Mouse (Mus musculus) midbrain, embryonic 15.5 days (tissue): Measurements from ENCODE around the gene 2310022A10Rik. TPM values are rescaled to one million over a fixed set of nuclear protein-coding genes. Genes with fewer than 3 reads are reported as not detected.
"Not testable (repeated sequence)": the region's sequence is repeated elsewhere in the genome, so short reads cannot be mapped to it uniquely, and the experiment has no call there.

Source experiments
- ATAC-seq: fragments of 200-750 bp; cut with Nextera tagmentation; replicated peaks from 2 replicates; pipeline ENCODE4 v1.8.0; 2017; ENCODE audit warnings: moderate TSS enrichment
- H3K27ac ChIP-seq: fragments of 300-500 bp; sonication (generic); 2 replicates; pipeline ENCODE4 v1.5.1; 2015; ENCODE audit warnings: mild to moderate bottlenecking, inconsistent platforms
- H3K27me3 ChIP-seq: fragments of 300-500 bp; sonication (generic); replicated peaks from 2 replicates; pipeline ENCODE4 v1.6.1; 2015; ENCODE audit warnings: inconsistent platforms
- H3K36me3 ChIP-seq: fragments of 300-500 bp; sonication (generic); replicated peaks from 2 replicates; pipeline ENCODE4 v1.6.1; 2015; ENCODE audit warnings: inconsistent platforms
- H3K4me1 ChIP-seq: fragments of 300-500 bp; sonication (generic); 2 replicates; pipeline ENCODE4 v1.6.1; 2015; ENCODE audit warnings: inconsistent platforms
- H3K4me2 ChIP-seq: fragments of 300-500 bp; sonication (generic); 2 replicates; pipeline ENCODE4 v1.6.1; 2015; ENCODE audit warnings: inconsistent platforms, mild to moderate bottlenecking, moderate library complexity
- H3K4me3 ChIP-seq: fragments of 300-500 bp; sonication (generic); 2 replicates; pipeline ENCODE4 v1.5.1; 2015; ENCODE audit warnings: mild to moderate bottlenecking, inconsistent platforms
- H3K9ac ChIP-seq: fragments of 300-500 bp; sonication (generic); 2 replicates; pipeline ENCODE4 v1.6.1; 2015; ENCODE audit warnings: mild to moderate bottlenecking, inconsistent platforms
- H3K9me3 ChIP-seq: fragments of 300-500 bp; sonication (generic); 2 replicates; pipeline ENCODE4 v1.6.1; 2016; ENCODE audit warnings: inconsistent platforms
- WGBS: fragments of 180-500 bp; shearing (Covaris S2); methylation state at CpG from one replicate; pipeline ENCODE4 v1.1.7; 2015; ENCODE audit warnings: mixed read lengths; 5-methylcytosine and 5-hydroxymethylcytosine counted together
- polyA plus RNA-seq: library from polyadenylated mRNA; unstranded; fragments of >200 nt; fragmentation: Nextera tagmentation; extraction: Ambion mirVana; gene quantifications from 2 replicates; pipeline ENCODE4 v1.2.1, GENCODE M21; 2015

2310022A10Rik gene
- polyA plus RNA-seq, 1 experiment from 2014 or later = 40.5 TPM

DNA sequence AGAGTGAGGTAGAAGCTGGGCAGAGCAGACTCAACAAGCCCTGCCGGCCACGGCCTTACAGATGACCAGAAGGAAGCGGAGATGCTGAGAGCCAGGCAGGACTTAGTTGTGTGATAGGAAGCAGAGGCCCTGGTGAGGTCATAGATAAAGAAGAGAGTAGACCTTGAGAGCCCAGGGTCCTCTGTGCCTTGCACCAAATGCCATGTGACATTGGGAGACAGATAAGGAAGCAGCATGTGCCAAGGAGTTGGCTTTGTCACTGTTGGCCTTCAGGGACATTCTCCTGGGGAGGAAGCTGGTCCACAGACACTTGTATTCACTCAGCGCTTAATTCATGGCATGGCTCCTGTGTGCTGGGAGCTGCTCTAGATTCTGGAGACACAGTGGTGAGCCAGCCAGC, 56.3 kb downstream of the 2310022A10Rik start:
- H3K9ac ChIP-seq = no peak overlapping the region
- ATAC-seq = no peak
- H3K36me3 ChIP-seq = 0 out of 2 replicates have a peak, but pooled peaks cover 4% of the 10 kb centered on the region
- H3K4me3 ChIP-seq = no peak overlapping the region
- H3K4me2 ChIP-seq = no peak overlapping the region
- no peak overlapping the region for H3K27ac ChIP-seq
- no peaks in the 10 kb centered on the region for H3K27me3 ChIP-seq
- WGBS = 96% methylated on average over 4 of the region's 4 CpGs
- peaks cover 28% of the 10 kb centered on the region for H3K4me1 ChIP-seq
- H3K9me3 ChIP-seq = no peaks in the 10 kb centered on the region

DNA sequence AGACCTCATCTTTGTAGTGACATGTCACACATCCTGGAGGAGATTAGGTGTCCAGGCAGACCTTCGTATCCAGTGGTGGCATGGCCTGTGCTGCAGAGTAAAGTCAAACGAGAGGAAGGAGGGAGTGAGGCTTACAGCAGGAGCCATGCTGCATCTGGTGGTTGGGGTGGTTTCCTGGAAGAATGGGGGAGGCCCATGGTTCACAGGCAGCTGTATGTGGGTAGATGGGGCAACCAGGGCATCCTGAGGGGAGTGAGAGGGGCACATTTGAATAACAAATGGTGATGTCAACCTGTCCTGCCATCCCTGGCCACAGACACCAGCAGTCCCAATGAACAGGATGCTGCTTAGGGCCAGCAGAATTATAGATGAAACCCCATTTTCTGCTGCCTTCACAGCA, 56.7 kb downstream of the 2310022A10Rik start:
- no peak overlapping the region for H3K27ac ChIP-seq
- no peak for ATAC-seq
- WGBS = 86% methylated on average over 2 of the region's 2 CpGs
- H3K9me3 ChIP-seq = no peaks in the 10 kb centered on the region
- peaks cover 28% of the 10 kb centered on the region for H3K4me1 ChIP-seq
- no peaks in the 10 kb centered on the region for H3K27me3 ChIP-seq
- no peak overlapping the region for H3K4me3 ChIP-seq
- no peak overlapping the region for H3K4me2 ChIP-seq
- no peak overlapping the region for H3K9ac ChIP-seq
- H3K36me3 ChIP-seq = 0 out of 2 replicates have a peak, but pooled peaks cover 4% of the 10 kb centered on the region

DNA sequence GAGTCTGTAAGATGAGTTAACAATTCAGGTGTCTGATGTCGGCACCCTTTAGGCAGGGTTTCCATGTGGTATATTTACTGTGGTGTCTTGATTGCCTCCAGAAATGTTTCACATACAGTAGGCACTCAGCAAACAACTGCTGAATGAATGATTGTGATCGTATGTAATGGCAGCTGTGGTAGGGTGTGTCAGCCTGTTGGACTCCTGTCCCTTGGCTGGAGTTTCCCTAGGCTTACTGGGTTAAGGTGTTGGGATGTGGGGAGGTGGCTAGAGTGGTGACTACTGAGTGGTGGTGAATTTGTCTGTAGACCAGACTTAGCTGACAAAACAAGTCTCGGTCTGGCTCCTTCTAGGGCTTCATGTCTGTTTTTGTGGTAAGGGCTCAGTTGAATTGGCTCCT, 57.3 kb downstream of the 2310022A10Rik start:
- WGBS = 94% methylated on average over 3 of the region's 3 CpGs
- peaks cover 27% of the 10 kb centered on the region for H3K4me1 ChIP-seq
- 0 out of 2 replicates have a peak, but pooled peaks cover 4% of the 10 kb centered on the region for H3K36me3 ChIP-seq
- no peak overlapping the region for H3K27ac ChIP-seq
- no peak overlapping the region for H3K9ac ChIP-seq
- no peak for ATAC-seq
- H3K4me2 ChIP-seq = no peak overlapping the region
- H3K9me3 ChIP-seq = no peaks in the 10 kb centered on the region
- no peaks in the 10 kb centered on the region for H3K27me3 ChIP-seq
- no peak overlapping the region for H3K4me3 ChIP-seq

DNA sequence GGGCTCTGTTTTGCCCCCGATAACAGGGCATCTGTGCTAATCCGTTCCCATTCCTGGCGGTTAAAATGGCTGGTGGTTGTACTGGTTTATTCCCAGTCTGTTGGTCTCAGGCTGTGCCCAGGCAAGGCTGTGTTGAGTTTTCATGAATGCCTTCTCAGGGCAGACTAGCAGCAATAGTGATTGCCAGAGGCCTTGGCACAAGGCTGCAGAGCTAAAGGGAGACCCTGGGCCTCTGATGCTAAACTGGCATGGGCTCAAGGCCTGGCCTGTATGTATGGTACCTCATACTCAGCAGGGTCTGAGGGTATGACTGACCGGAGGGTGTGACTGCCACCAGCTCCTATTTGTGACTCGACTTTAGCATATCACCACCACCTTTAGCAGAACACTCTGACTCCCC, 57.8 kb downstream of the 2310022A10Rik start:
- ATAC-seq = no peak
- H3K9ac ChIP-seq = no peak overlapping the region
- 92% methylated on average over 5 of the region's 5 CpGs for WGBS
- H3K4me3 ChIP-seq = no peak overlapping the region
- H3K4me1 ChIP-seq = peaks cover 22% of the 10 kb centered on the region
- 0 out of 2 replicates have a peak, but pooled peaks cover 4% of the 10 kb centered on the region for H3K36me3 ChIP-seq
- no peaks in the 10 kb centered on the region for H3K9me3 ChIP-seq
- H3K27ac ChIP-seq = no peak overlapping the region
- no peak overlapping the region for H3K4me2 ChIP-seq
- no peaks in the 10 kb centered on the region for H3K27me3 ChIP-seq

DNA sequence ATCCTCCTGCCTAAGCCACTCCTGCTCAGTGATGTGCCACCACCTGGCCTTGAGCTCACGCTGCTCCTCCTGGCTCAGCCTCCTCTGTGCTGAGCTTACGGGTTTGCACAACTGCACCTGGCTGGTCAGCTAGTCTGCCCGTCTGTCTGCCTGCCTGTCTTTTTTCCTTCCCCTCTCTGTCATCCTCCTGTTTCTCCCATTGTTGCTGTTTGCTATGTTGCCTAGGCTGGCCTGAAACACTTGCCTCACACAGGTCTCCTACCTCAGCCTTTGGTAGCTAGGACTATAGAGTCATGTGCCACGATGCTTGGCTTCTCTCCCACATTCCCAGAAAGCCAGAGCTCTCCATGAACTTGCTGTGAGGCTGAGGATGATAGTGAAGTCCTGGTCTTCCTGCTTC, 59.9 kb downstream of the 2310022A10Rik start:
- H3K4me2 ChIP-seq = no peak overlapping the region
- H3K27me3 ChIP-seq = no peaks in the 10 kb centered on the region
- WGBS = 66% methylated on average over 4 of the region's 4 CpGs
- peak overlapping the region; percentile 72 for H3K27ac ChIP-seq
- no peak overlapping the region for H3K9ac ChIP-seq
- peaks cover 11% of the 10 kb centered on the region; the same call in 1 of the 2 replicates for H3K36me3 ChIP-seq
- H3K9me3 ChIP-seq = no peaks in the 10 kb centered on the region
- peaks cover 22% of the 10 kb centered on the region for H3K4me1 ChIP-seq
- no peak for ATAC-seq
- no peak overlapping the region for H3K4me3 ChIP-seq

DNA sequence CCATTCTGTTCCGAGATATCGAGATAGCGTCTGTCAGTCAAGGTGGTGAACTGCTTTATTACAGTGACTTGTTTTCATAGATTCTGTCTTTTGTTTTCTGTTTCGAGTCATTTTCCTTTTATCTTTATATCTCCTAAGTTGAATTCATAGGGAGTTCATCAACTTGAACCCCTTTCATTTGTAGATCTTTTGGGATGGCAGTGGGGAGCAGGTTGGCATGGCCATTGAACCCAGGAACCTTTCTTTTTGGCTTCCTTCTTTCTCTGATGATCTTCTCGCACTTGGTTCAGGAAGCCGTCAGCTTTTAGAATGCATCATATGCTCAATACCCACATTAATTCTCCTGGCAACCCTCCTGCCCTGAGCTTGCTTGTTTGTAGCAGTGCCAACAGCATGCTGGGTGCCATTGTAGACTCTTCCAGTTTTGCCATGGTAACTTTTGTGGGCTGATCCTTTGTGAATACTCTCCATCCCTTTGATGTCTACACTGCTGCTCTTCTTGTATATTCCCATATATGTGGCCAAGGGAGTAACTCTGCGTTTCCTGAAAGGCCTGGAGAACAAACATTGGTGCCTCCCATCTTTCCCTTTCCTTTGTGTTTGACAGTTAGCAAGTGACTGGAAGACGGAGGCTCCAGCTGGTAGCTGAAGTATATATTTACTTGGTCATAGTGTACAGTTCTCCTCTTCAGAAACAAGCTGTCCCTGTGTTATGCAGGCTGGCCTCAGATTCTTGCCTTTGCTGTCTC, 60.9 kb downstream of the 2310022A10Rik start:
- H3K27ac ChIP-seq = peak overlapping the region; percentile 72
- H3K27me3 ChIP-seq = no peaks in the 10 kb centered on the region
- peaks cover 16% of the 10 kb centered on the region; the same call in 1 of the 2 replicates for H3K36me3 ChIP-seq
- peaks cover 22% of the 10 kb centered on the region for H3K4me1 ChIP-seq
- H3K4me3 ChIP-seq = no peak overlapping the region
- 37% methylated on average over 8 of the region's 8 CpGs for WGBS
- ATAC-seq = peak; percentile 87
- peak overlapping the region; percentile 5; the same call in 1 of the 2 replicates for H3K4me2 ChIP-seq
- no peaks in the 10 kb centered on the region for H3K9me3 ChIP-seq
- H3K9ac ChIP-seq = no peak overlapping the region

DNA sequence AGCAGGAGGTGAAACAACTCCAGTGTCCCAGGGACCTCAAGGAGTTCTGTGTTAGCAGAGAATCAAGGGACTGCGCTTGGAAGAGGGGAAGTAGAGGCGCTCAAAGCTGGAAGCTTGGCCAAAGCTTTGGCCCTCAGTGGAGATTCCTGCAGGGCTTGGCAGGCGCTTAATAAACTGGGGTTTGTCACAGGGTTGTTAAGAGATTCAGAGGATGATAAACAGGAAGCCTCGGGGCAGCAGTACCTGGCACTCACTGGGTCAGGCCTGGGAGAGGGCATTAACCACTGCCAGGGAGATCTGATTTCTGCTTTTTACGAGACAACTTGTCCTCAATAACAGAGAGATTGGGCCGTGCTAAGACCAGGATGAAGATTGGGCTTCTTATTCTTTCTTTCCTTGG, 68.0 kb downstream of the 2310022A10Rik start:
- H3K9me3 ChIP-seq = no peaks in the 10 kb centered on the region
- H3K4me1 ChIP-seq = no peaks in the 10 kb centered on the region
- no peak overlapping the region for H3K4me3 ChIP-seq
- no peak overlapping the region for H3K4me2 ChIP-seq
- 89% methylated on average over 6 of the region's 6 CpGs for WGBS
- no peaks in the 10 kb centered on the region for H3K27me3 ChIP-seq
- H3K27ac ChIP-seq = no peak overlapping the region
- no peak for ATAC-seq
- peaks cover 31% of the 10 kb centered on the region for H3K36me3 ChIP-seq
- H3K9ac ChIP-seq = no peak overlapping the region

DNA sequence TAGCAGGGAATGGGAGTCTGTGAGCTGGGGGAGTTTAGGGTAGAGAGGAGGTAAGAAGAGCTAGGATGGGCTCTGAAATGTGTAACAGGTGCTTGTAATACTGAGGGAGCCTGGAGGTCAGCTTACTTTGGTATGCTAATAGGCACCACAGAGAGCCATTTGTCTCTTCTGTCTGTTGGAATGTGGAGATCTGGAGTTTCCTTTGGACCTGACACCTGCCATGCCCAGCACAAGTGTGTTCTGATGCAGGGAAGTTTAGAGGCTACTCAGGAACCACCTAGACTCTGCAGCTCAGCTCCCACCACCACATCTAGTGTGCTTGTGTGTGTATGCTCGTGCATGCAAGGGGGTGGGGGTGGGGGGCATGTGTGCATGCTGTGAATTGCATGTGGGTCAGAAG, 69.2 kb downstream of the 2310022A10Rik start:
- Histone ChIP-seq H3K4me3 (no peak overlapping the region), H3K27ac (no peak overlapping the region), H3K9me3 (no peaks in the 10 kb centered on the region), H3K4me2 (no peak overlapping the region), H3K27me3 (no peaks in the 10 kb centered on the region), H3K9ac (no peak overlapping the region), H3K4me1 (no peaks in the 10 kb centered on the region), H3K36me3 (peaks cover 34% of the 10 kb centered on the region)
- no peak for ATAC-seq
- WGBS = 79% methylated on average over 1 of the region's 1 CpGs

DNA sequence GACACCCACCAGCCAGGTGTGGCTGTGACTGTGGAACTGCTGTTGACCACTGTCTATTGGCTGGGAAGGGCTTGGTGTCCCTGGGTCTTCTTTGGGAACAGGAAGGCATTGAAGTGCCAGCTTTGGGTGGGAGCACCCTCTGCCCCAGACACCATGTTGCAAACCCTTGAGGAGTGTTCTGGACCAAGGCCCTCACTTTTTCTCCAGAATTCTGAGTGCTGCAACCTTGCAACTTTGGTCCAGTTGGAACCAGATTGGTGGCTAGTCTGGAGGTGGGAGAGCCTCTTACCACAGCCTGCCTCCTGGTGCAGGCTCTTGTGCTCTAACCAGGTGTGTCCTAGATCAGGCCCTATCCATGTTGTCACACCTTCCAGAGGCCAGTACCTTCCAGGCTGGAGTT, 71.9 kb downstream of the 2310022A10Rik start:
- peaks cover 29% of the 10 kb centered on the region for H3K36me3 ChIP-seq
- H3K27ac ChIP-seq = no peak overlapping the region
- no peak overlapping the region for H3K4me3 ChIP-seq
- no peaks in the 10 kb centered on the region for H3K4me1 ChIP-seq
- H3K27me3 ChIP-seq = no peaks in the 10 kb centered on the region
- H3K9me3 ChIP-seq = no peaks in the 10 kb centered on the region
- H3K4me2 ChIP-seq = no peak overlapping the region
- ATAC-seq = no peak
- H3K9ac ChIP-seq = no peak overlapping the region

DNA sequence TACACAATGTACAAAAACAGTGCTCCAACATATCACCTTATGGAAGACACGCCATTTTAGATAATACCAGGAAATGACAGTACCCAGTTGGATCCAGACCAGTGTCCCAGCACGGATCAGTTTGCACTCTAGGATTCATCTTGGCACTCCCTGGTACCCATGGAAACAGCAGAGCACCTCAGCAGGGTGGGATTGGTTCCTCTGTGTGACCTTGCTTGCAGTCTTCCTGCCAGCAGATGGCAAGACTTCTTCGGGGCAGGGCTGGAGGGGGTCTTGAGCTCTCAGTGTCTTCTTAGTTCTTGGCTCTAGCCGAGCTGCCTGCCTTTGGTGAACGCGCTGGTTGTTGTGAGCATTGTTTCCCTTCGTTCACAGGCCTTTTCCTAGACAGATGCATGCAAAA, 74.7 kb downstream of the 2310022A10Rik start:
- H3K9ac ChIP-seq = no peak overlapping the region
- WGBS = 83% methylated on average over 7 of the region's 7 CpGs
- no peaks in the 10 kb centered on the region for H3K27me3 ChIP-seq
- H3K36me3 ChIP-seq = peaks cover 32% of the 10 kb centered on the region
- no peak overlapping the region for H3K4me3 ChIP-seq
- H3K4me2 ChIP-seq = no peak overlapping the region
- no peaks in the 10 kb centered on the region for H3K9me3 ChIP-seq
- H3K27ac ChIP-seq = no peak overlapping the region
- no peaks in the 10 kb centered on the region for H3K4me1 ChIP-seq
- no peak for ATAC-seq

DNA sequence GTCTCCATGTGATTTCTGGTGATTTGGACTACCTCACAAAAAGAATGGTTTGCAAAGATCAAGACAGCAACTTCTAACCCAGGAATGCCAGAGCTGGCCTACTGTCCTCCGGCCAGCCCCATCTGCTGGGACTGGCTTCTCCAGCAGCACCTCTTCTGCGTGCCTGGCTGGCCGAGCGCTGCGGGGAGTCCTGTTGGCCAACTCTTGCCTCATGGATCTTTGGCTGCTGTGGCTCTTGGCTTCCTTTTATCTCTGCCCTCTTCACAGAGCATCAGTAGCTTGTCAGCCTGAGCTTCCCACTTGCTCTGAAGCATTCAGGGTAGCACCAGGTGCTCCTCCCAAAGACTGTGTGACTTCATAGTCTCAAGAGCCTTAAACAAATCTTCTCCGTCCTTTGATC, 75.2 kb downstream of the 2310022A10Rik start:
- H3K4me3 ChIP-seq = no peak overlapping the region
- H3K4me1 ChIP-seq = no peaks in the 10 kb centered on the region
- ATAC-seq = no peak
- H3K36me3 ChIP-seq = peaks cover 29% of the 10 kb centered on the region
- no peak overlapping the region for H3K27ac ChIP-seq
- H3K27me3 ChIP-seq = no peaks in the 10 kb centered on the region
- WGBS = 93% methylated on average over 6 of the region's 6 CpGs
- H3K4me2 ChIP-seq = no peak overlapping the region
- no peaks in the 10 kb centered on the region for H3K9me3 ChIP-seq
- H3K9ac ChIP-seq = no peak overlapping the region

DNA sequence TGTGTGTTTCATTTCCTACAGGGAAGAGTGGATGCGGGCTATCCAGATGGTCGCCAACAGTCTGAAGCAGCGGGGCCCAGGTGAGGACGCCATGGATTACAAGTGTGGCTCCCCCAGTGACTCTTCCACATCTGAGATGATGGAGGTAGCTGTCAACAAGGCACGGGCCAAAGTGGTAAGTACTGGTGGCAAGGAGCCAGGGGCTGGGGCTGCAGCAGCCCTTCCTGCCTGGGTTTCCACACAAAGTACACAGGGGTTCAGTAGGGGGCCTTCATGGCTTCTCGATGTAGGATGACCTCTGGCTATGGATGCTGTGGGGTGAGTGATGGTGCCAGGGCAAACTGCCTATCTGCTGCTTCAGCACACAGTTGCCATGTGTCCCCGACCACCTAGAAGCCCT, 75.8 kb downstream of the 2310022A10Rik start:
- 93% methylated on average over 7 of the region's 7 CpGs for WGBS
- not testable (repeated sequence) for H3K4me2 ChIP-seq, H3K4me3 ChIP-seq, H3K9ac ChIP-seq, H3K27ac ChIP-seq, H3K9me3 ChIP-seq, H3K27me3 ChIP-seq, H3K4me1 ChIP-seq, ATAC-seq
- H3K36me3 ChIP-seq = peaks cover 26% of the 10 kb centered on the region

DNA sequence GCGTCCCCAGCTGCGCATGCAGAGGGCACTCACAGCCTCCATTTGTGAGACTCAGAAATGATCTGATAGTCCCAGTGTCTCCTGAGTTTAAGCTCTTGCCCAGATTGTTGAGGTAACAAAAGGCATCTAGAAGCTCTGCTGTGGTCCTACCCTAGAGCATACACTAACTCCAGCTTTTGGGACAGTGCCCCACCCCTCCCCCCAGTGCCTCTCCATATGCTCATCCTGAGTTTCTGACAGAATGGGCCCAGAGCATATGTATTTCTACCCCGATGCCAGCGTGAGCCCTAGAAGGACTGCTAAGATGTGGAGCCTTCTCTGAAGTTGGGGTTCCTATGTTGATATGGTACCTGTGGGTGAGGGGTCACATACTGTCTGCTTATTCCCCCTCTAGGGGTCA, 78.4 kb downstream of the 2310022A10Rik start:
- Histone ChIP-seq H3K27me3 (no peaks in the 10 kb centered on the region), H3K9ac (no peak overlapping the region), H3K27ac (no peak overlapping the region), H3K9me3 (no peaks in the 10 kb centered on the region), H3K4me3 (no peak overlapping the region), H3K36me3 (peaks cover 21% of the 10 kb centered on the region; the same call in 1 of the 2 replicates), H3K4me1 (no peaks in the 10 kb centered on the region), H3K4me2 (no peak overlapping the region)
- WGBS = 97% methylated on average over 4 of the region's 4 CpGs
- ATAC-seq = no peak
